Comparison of ENCODE assay signal across 10 mouse cellular contexts in genomic region chr4:133299701-133300100, GRCm38 (mm10). TPM values are rescaled to one million over a fixed set of nuclear protein-coding genes. Genes with fewer than 3 reads are reported as not detected.
A peak's percentile ranks its signal among the peaks of the same experiment; 100 is the strongest.
DNase-seq lines count a peak whose midpoint lies in the region; ATAC-seq and TF ChIP-seq lines count a peak whose summit lies in the region.
"Had no signal": no experiment of that assay in that cellular context is flagged by ENCODE, and none has a peak within 500 bp of the region (broad histone marks: within the 10 kb centered on the region; RNA-seq: fewer than 3 reads in every experiment).

No protein-coding gene starts in this region.

- no peak for TF ChIP-seq CTCF in intestine, postnatal 0 days (IDR thresholded peaks at IDR 0.05; ENCODE audit: low read depth)

- 80% methylated on average over 5 of the region's 5 CpGs for WGBS in midbrain, embryonic 12.5 days
- WGBS in midbrain, embryonic 11.5 days = 81% methylated on average over 5 of the region's 5 CpGs
- 51% methylated on average over 5 of the region's 5 CpGs for WGBS in stomach, embryonic 16.5 days
- 65% methylated on average over 5 of the region's 5 CpGs for WGBS in intestine, postnatal 0 days
- WGBS in liver, embryonic 12.5 days (ENCODE audit: insufficient replicate concordance) = 72% methylated on average over 5 of the region's 5 CpGs
- WGBS in heart, embryonic 11.5 days (ENCODE audit: insufficient replicate concordance) = 59% methylated on average over 5 of the region's 5 CpGs

- H3K9me3 ChIP-seq in midbrain, embryonic 12.5 days = no peaks in the 10 kb centered on the region
- no peaks in the 10 kb centered on the region for H3K9me3 ChIP-seq in midbrain, embryonic 11.5 days (ENCODE audit: control insufficient read depth, low read length)
- no peaks in the 10 kb centered on the region for H3K9me3 ChIP-seq in stomach, embryonic 16.5 days (replicated peaks; ENCODE audit: control insufficient read depth, low read length)
- no peaks in the 10 kb centered on the region for H3K9me3 ChIP-seq in intestine, postnatal 0 days (ENCODE audit: control insufficient read depth)
- H3K9me3 ChIP-seq in liver, embryonic 12.5 days (replicated peaks) = no peaks in the 10 kb centered on the region
- no peaks in the 10 kb centered on the region for H3K9me3 ChIP-seq in heart, embryonic 11.5 days (replicated peaks; ENCODE audit: control insufficient read depth, low read length)
- H3K9me3 ChIP-seq: heart, embryonic 15.5 days; lung, embryonic 15.5 days had no signal

- H3K36me3 ChIP-seq in midbrain, embryonic 12.5 days = peaks cover 48% of the 10 kb centered on the region
- H3K36me3 ChIP-seq in midbrain, embryonic 11.5 days (ENCODE audit: control insufficient read depth, insufficient read depth, low read length) = no peaks in the 10 kb centered on the region
- H3K36me3 ChIP-seq in stomach, embryonic 16.5 days (ENCODE audit: control insufficient read depth, insufficient read depth, low read length) = peaks cover 13% of the 10 kb centered on the region
- peaks cover 58% of the 10 kb centered on the region for H3K36me3 ChIP-seq in intestine, postnatal 0 days (ENCODE audit: control insufficient read depth, insufficient read depth)
- H3K36me3 ChIP-seq in liver, embryonic 12.5 days = peaks cover 65% of the 10 kb centered on the region
- peaks cover 14% of the 10 kb centered on the region; the same call in 1 of the 2 replicates for H3K36me3 ChIP-seq in heart, embryonic 11.5 days (ENCODE audit: control insufficient read depth, insufficient read depth, low read length)

- no peak for ATAC-seq in midbrain, embryonic 12.5 days (ENCODE audit: low FRiP score, low read depth)
- ATAC-seq in midbrain, embryonic 11.5 days (ENCODE audit: low FRiP score) = no peak
- ATAC-seq in stomach, embryonic 16.5 days (ENCODE audit: insufficient read depth, low FRiP score) = peak; percentile 23; the same call in 1 of the 2 replicates
- ATAC-seq in intestine, postnatal 0 days = no peak
- no peak for ATAC-seq in liver, embryonic 12.5 days
- no peak for ATAC-seq in heart, embryonic 11.5 days (replicated peaks; ENCODE audit: insufficient number of reproducible peaks, low FRiP score, low TSS enrichment)

- peaks cover 5% of the 10 kb centered on the region; the same call in 1 of the 2 replicates for H3K27me3 ChIP-seq in midbrain, embryonic 12.5 days
- H3K27me3 ChIP-seq in midbrain, embryonic 11.5 days (ENCODE audit: control insufficient read depth, insufficient read depth, low read length) = no peaks in the 10 kb centered on the region
- H3K27me3 ChIP-seq in stomach, embryonic 16.5 days (ENCODE audit: control insufficient read depth, insufficient read depth, low read length) = no peaks in the 10 kb centered on the region
- no peaks in the 10 kb centered on the region for H3K27me3 ChIP-seq in intestine, postnatal 0 days (replicated peaks; ENCODE audit: control insufficient read depth, insufficient read depth, low read length)
- peaks cover 6% of the 10 kb centered on the region; the same call in 1 of the 2 replicates for H3K27me3 ChIP-seq in liver, embryonic 12.5 days (replicated peaks)
- no peaks in the 10 kb centered on the region for H3K27me3 ChIP-seq in heart, embryonic 11.5 days (ENCODE audit: control insufficient read depth, insufficient read depth, low read length)
- H3K27me3 ChIP-seq: heart, embryonic 15.5 days; lung, embryonic 15.5 days had no signal

- no peak overlapping the region for H3K4me2 ChIP-seq in midbrain, embryonic 12.5 days (replicated peaks)
- no peak overlapping the region for H3K4me2 ChIP-seq in midbrain, embryonic 11.5 days
- no peak overlapping the region for H3K4me2 ChIP-seq in stomach, embryonic 16.5 days (ENCODE audit: low read depth, low read length)
- no peak overlapping the region for H3K4me2 ChIP-seq in intestine, postnatal 0 days (replicated peaks; ENCODE audit: low read depth)
- no peak overlapping the region for H3K4me2 ChIP-seq in liver, embryonic 12.5 days
- H3K4me2 ChIP-seq in heart, embryonic 11.5 days = no peak overlapping the region
- H3K4me2 ChIP-seq: heart, embryonic 15.5 days; lung, embryonic 15.5 days had no signal

- H3K4me1 ChIP-seq in midbrain, embryonic 12.5 days = peaks cover 12% of the 10 kb centered on the region
- peaks cover 9% of the 10 kb centered on the region for H3K4me1 ChIP-seq in midbrain, embryonic 11.5 days (ENCODE audit: control insufficient read depth, insufficient read depth, low read length)
- H3K4me1 ChIP-seq in stomach, embryonic 16.5 days (ENCODE audit: control insufficient read depth, insufficient read depth, low read length) = peaks cover 17% of the 10 kb centered on the region; the same call in 1 of the 2 replicates
- no peaks in the 10 kb centered on the region for H3K4me1 ChIP-seq in intestine, postnatal 0 days (replicated peaks; ENCODE audit: control insufficient read depth, insufficient read depth, low read length)
- no peaks in the 10 kb centered on the region for H3K4me1 ChIP-seq in liver, embryonic 12.5 days
- H3K4me1 ChIP-seq in heart, embryonic 11.5 days (ENCODE audit: control insufficient read depth, insufficient read depth, low read length) = peaks cover 13% of the 10 kb centered on the region

- no peak overlapping the region for H3K4me3 ChIP-seq in midbrain, embryonic 12.5 days
- no peak overlapping the region for H3K4me3 ChIP-seq in midbrain, embryonic 11.5 days (ENCODE audit: low read depth, low read length)
- H3K4me3 ChIP-seq in stomach, embryonic 16.5 days (replicated peaks; ENCODE audit: low read length) = no peak overlapping the region
- no peak overlapping the region for H3K4me3 ChIP-seq in intestine, postnatal 0 days (ENCODE audit: low read depth, low read length)
- H3K4me3 ChIP-seq in liver, embryonic 12.5 days = no peak overlapping the region
- H3K4me3 ChIP-seq in heart, embryonic 11.5 days (ENCODE audit: low read depth, low read length) = no peak overlapping the region
- H3K4me3 ChIP-seq: heart, embryonic 15.5 days; lung, embryonic 15.5 days had no signal

- intact Hi-C loops in left cerebral cortex, postnatal 10 days (cut with DNase I) = loop anchor here (2.0 to 10.0 kb wide), 3 partner anchors 87 to 355 kb away; partner anchors contain the start of genes Ahdc1, Cd164l2 and Gpr3

- no peak for DNase-seq in midbrain, embryonic 11.5 days (ENCODE audit: low spot score, missing footprints)
- peak; percentile 66 to 80 for DNase-seq in frontal cortex, adult 2 months (ENCODE audit: extremely low spot score in 1 of 2, low spot score in 1 of 2)
- DNase-seq in left cerebral cortex, postnatal 10 days (ENCODE audit: extremely low spot score in 1 of 2, low spot score in 2 of 2) = peak; percentile 62 to 72

- H3K9ac ChIP-seq in midbrain, embryonic 12.5 days (replicated peaks) = no peak overlapping the region
- no peak overlapping the region for H3K9ac ChIP-seq in midbrain, embryonic 11.5 days (ENCODE audit: low read length)
- no peak overlapping the region for H3K9ac ChIP-seq in stomach, embryonic 16.5 days (ENCODE audit: low read length)
- H3K9ac ChIP-seq in intestine, postnatal 0 days (ENCODE audit: low read depth, low read length) = no peak overlapping the region
- H3K9ac ChIP-seq in liver, embryonic 12.5 days = no peak overlapping the region
- no peak overlapping the region for H3K9ac ChIP-seq in heart, embryonic 11.5 days (ENCODE audit: low read depth, low read length)
- H3K9ac ChIP-seq: heart, embryonic 15.5 days; lung, embryonic 15.5 days had no signal

- H3K27ac ChIP-seq in midbrain, embryonic 12.5 days (replicated peaks) = 0 out of 2 replicates have a peak overlapping the region, but pooled peaks have one; percentile 12
- no peak overlapping the region for H3K27ac ChIP-seq in midbrain, embryonic 11.5 days (ENCODE audit: low read depth, low read length)
- H3K27ac ChIP-seq in stomach, embryonic 16.5 days (ENCODE audit: low read length) = no peak overlapping the region
- no peak overlapping the region for H3K27ac ChIP-seq in intestine, postnatal 0 days (ENCODE audit: low read depth, low read length)
- H3K27ac ChIP-seq in liver, embryonic 12.5 days = no peak overlapping the region
- H3K27ac ChIP-seq in heart, embryonic 11.5 days (ENCODE audit: low read depth, low read length) = no peak overlapping the region
- H3K27ac ChIP-seq: heart, embryonic 15.5 days had no signal

RNA-seq across cellular contexts. Expression of gene Tmem222, which starts 22.1 kb away (rescaled TPM):
- 79.9 and 85.5 TPM in 2 replicates for polyA plus RNA-seq in midbrain, embryonic 12.5 days (2016; fragmentation: Nextera tagmentation; extraction: Ambion mirVana)
- 71.2 and 82.0 TPM in 2 replicates for polyA plus RNA-seq in midbrain, embryonic 11.5 days (2014; fragmentation: Nextera tagmentation; extraction: Ambion mirVana)
- 152 and 156 TPM in 2 replicates for polyA plus RNA-seq in frontal cortex, adult 2 months (2012; rRNA removed)
- 10 to 100 TPM; 82.1 to 82.4 TPM for total RNA-seq in left cerebral cortex, postnatal 10 days (2021)
- 71.3 and 74.3 TPM in 2 replicates for polyA plus RNA-seq in stomach, embryonic 16.5 days (2015; fragmentation: Nextera tagmentation; extraction: Ambion mirVana)
- polyA plus RNA-seq in intestine, postnatal 0 days (2015; fragmentation: Nextera tagmentation; extraction: Ambion mirVana) = 52.1 and 52.8 TPM in 2 replicates
- polyA plus RNA-seq in liver, embryonic 12.5 days (2016; fragmentation: Nextera tagmentation; extraction: Ambion mirVana) = 47.6 and 48.4 TPM in 2 replicates
- polyA plus RNA-seq in heart, embryonic 11.5 days (2014; fragmentation: Nextera tagmentation; extraction: Ambion mirVana) = 57.5 and 64.9 TPM in 2 replicates

RNA-seq across cellular contexts. Expression of gene Sytl1, which starts 36.8 kb away (rescaled TPM):
- polyA plus RNA-seq in midbrain, embryonic 12.5 days (2016; fragmentation: Nextera tagmentation; extraction: Ambion mirVana) = 1.3 and 1.8 TPM in 2 replicates
- polyA plus RNA-seq in midbrain, embryonic 11.5 days (2014; fragmentation: Nextera tagmentation; extraction: Ambion mirVana) = 0.37 and 0.83 TPM in 2 replicates
- polyA plus RNA-seq in frontal cortex, adult 2 months (2012; rRNA removed) = 1.2 and 1.6 TPM in 2 replicates
- total RNA-seq in left cerebral cortex, postnatal 10 days (2021) = under 1 TPM; 0.58 to 0.59 TPM
- polyA plus RNA-seq in stomach, embryonic 16.5 days (2015; fragmentation: Nextera tagmentation; extraction: Ambion mirVana) = 52.0 and 76.1 TPM in 2 replicates
- polyA plus RNA-seq in intestine, postnatal 0 days (2015; fragmentation: Nextera tagmentation; extraction: Ambion mirVana) = 1.6 and 1.8 TPM in 2 replicates
- polyA plus RNA-seq in liver, embryonic 12.5 days (2016; fragmentation: Nextera tagmentation; extraction: Ambion mirVana) = 0.37 and 0.46 TPM in 2 replicates
- 0.11 and 0.42 TPM in 2 replicates for polyA plus RNA-seq in heart, embryonic 11.5 days (2014; fragmentation: Nextera tagmentation; extraction: Ambion mirVana)

RNA-seq across cellular contexts. Expression of gene Wdtc1, which starts 53.6 kb away (rescaled TPM):
- polyA plus RNA-seq in midbrain, embryonic 12.5 days (2016; fragmentation: Nextera tagmentation; extraction: Ambion mirVana) = 24.2 and 26.1 TPM in 2 replicates
- polyA plus RNA-seq in midbrain, embryonic 11.5 days (2014; fragmentation: Nextera tagmentation; extraction: Ambion mirVana) = 21.0 and 22.2 TPM in 2 replicates
- polyA plus RNA-seq in frontal cortex, adult 2 months (2012; rRNA removed) = 43.0 and 46.2 TPM in 2 replicates
- 10 to 100 TPM; 48.7 to 49.0 TPM for total RNA-seq in left cerebral cortex, postnatal 10 days (2021)
- polyA plus RNA-seq in stomach, embryonic 16.5 days (2015; fragmentation: Nextera tagmentation; extraction: Ambion mirVana) = 12.9 and 14.8 TPM in 2 replicates
- polyA plus RNA-seq in intestine, postnatal 0 days (2015; fragmentation: Nextera tagmentation; extraction: Ambion mirVana) = 7.2 and 8.2 TPM in 2 replicates
- 10.0 and 11.2 TPM in 2 replicates for polyA plus RNA-seq in liver, embryonic 12.5 days (2016; fragmentation: Nextera tagmentation; extraction: Ambion mirVana)
- 13.3 and 15.5 TPM in 2 replicates for polyA plus RNA-seq in heart, embryonic 11.5 days (2014; fragmentation: Nextera tagmentation; extraction: Ambion mirVana)

RNA-seq across cellular contexts. Expression of gene Map3k6, which starts 59.1 kb away (rescaled TPM):
- 1.9 and 2.8 TPM in 2 replicates for polyA plus RNA-seq in midbrain, embryonic 12.5 days (2016; fragmentation: Nextera tagmentation; extraction: Ambion mirVana)
- 1.3 and 2.0 TPM in 2 replicates for polyA plus RNA-seq in midbrain, embryonic 11.5 days (2014; fragmentation: Nextera tagmentation; extraction: Ambion mirVana)
- polyA plus RNA-seq in frontal cortex, adult 2 months (2012; rRNA removed) = 3.9 and 4.0 TPM in 2 replicates
- 1 to 10 TPM; 1.3 to 4.8 TPM for total RNA-seq in left cerebral cortex, postnatal 10 days (2021)
- polyA plus RNA-seq in stomach, embryonic 16.5 days (2015; fragmentation: Nextera tagmentation; extraction: Ambion mirVana) = 17.1 and 21.0 TPM in 2 replicates
- polyA plus RNA-seq in intestine, postnatal 0 days (2015; fragmentation: Nextera tagmentation; extraction: Ambion mirVana) = 1.8 TPM in 2 replicates
- 2.8 and 3.6 TPM in 2 replicates for polyA plus RNA-seq in liver, embryonic 12.5 days (2016; fragmentation: Nextera tagmentation; extraction: Ambion mirVana)
- 1.5 and 1.7 TPM in 2 replicates for polyA plus RNA-seq in heart, embryonic 11.5 days (2014; fragmentation: Nextera tagmentation; extraction: Ambion mirVana)

Comparison
In these comparisons a context has a peak if more than half of its experiments do, and no peak if none do; other contexts are left out.
1. RNA of gene Sytl1, which starts 36.8 kb away (polyA plus RNA-seq): 52.0 to 76.1 TPM in stomach, embryonic 16.5 days; 1.3 to 1.8 TPM in midbrain, embryonic 12.5 days, 1.6 to 1.8 TPM in intestine, postnatal 0 days, 1.2 to 1.6 TPM in frontal cortex, adult 2 months, 0.37 to 0.46 TPM in liver, embryonic 12.5 days, 0.11 to 0.42 TPM in heart, embryonic 11.5 days and 0.37 to 0.83 TPM in midbrain, embryonic 11.5 days; every median in the first group is over 10 times any median in the second.